Mouse (Mus musculus): ENCODE measurements around the gene Agrp. TPM values are rescaled to one million over a fixed set of nuclear protein-coding genes. Genes with fewer than 3 reads are reported as not detected.

Agrp gene
- polyA plus RNA-seq, 1 experiment from 2014 or later: 1.4 TPM

DNA sequence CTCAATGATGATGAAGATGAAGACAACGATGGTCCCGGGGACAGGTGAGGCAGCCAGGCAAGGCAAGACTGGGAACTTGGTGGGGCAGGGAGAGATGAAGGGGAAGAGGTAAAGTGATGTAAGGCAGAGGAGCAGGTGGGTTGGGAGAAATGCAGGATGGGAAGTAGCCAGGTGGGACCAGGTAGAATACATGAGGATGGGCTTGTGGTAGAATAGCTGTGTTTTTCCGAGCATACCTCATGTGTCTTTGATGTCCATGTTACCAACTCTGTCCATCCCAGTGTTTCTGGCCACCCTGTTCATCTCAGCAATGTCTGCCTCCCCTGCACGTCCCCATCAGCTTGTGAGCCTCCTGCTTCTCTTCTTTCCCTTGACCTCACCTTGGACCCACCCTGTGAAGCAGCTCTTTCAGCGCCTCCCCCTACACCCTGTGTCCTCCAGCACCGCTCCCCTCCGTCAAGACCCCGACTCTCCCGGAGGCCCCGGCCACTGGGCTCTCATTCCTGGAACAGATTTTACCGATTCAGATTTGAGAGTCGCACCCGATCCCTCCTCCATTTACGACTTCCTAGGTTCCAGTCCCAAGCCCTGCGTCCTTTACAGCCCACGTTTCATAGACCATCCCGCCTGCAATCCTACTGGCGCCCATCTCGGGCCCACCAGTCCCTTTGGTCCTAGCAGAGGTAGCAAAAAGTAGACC is 18.2 kb downstream of the Agrp start:
- Histone ChIP-seq H3K27me3 (replicated peaks; ENCODE audit: control insufficient read depth, insufficient read depth, low read length) (no peaks in the 10 kb centered on the region), H3K27ac (ENCODE audit: low read depth, low read length) (no peak overlapping the region), H3K4me2 (ENCODE audit: low read length) (no peak overlapping the region), H3K4me1 (ENCODE audit: control insufficient read depth, insufficient read depth, low read depth, low read length) (peaks cover 10% of the 10 kb centered on the region), H3K9ac (ENCODE audit: low read depth, low read length) (no peak overlapping the region), H3K36me3 (ENCODE audit: control insufficient read depth, insufficient read depth, low read length) (peaks cover 59% of the 10 kb centered on the region), H3K9me3 (ENCODE audit: control insufficient read depth, low read length) (no peaks in the 10 kb centered on the region), H3K4me3 (ENCODE audit: low read length) (no peak overlapping the region)
- 95% methylated on average over 19 of the region's 19 CpGs for WGBS
- no peak for ATAC-seq

GRCm38 (mm10) chr8:105618279-105618634 is 18.9 kb downstream of the Agrp start:
- Histone ChIP-seq H3K36me3 (ENCODE audit: control insufficient read depth, insufficient read depth, low read length) (peaks cover 59% of the 10 kb centered on the region), H3K9ac (ENCODE audit: low read depth, low read length) (no peak overlapping the region), H3K4me2 (ENCODE audit: low read length) (no peak overlapping the region), H3K4me3 (ENCODE audit: low read length) (no peak overlapping the region), H3K27me3 (replicated peaks; ENCODE audit: control insufficient read depth, insufficient read depth, low read length) (no peaks in the 10 kb centered on the region), H3K4me1 (ENCODE audit: control insufficient read depth, insufficient read depth, low read depth, low read length) (peaks cover 16% of the 10 kb centered on the region), H3K9me3 (ENCODE audit: control insufficient read depth, low read length) (no peaks in the 10 kb centered on the region), H3K27ac (ENCODE audit: low read depth, low read length) (no peak overlapping the region)
- no peak for ATAC-seq
- WGBS: 97% methylated on average over 5 of the region's 5 CpGs

DNA sequence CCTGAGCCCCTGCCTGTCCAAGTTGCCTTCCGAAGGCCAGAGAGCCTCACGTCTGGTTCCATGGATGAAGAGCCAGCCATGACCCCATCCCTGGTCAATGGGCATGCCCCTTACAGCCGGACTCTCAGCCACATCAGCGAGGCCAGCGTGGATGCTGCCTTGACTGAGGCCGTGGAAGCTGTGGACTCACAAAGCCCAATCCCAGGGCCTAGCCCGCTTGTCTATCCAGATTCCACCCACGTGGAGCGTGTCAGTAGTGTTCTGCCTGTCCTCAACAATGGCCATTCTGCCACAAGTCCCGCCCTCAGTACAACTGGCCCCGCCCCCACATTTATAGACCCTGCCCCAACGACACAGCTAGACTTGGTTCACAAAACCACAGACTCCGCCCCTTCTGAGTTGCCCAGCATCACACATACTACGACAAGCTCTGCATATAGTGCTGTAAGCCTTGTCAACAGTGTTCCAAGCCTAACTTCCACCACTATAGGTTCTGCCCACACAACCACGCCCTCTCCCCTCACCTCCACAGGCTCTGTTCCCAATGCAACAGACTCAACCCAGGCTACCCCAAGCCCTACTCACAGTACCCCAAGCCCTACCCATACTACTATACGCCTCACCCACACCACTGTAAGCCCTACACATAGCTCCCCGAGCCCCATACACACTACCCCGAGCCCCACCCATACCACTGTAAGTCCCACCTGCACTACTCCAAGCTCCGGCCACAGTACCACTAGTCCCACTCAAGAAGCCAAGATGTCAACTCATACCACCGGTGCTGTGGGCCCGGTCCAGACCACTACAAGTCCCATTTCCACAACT is 19.5 kb downstream of the Agrp start:
- 90% methylated on average over 21 of the region's 21 CpGs for WGBS
- no peak for ATAC-seq
- H3K27ac ChIP-seq (ENCODE audit: low read depth, low read length): no peak overlapping the region
- H3K9ac ChIP-seq (ENCODE audit: low read depth, low read length): no peak overlapping the region
- no peaks in the 10 kb centered on the region for H3K9me3 ChIP-seq (ENCODE audit: control insufficient read depth, low read length)
- no peak overlapping the region for H3K4me2 ChIP-seq (ENCODE audit: low read length)
- no peaks in the 10 kb centered on the region; the same call in 1 of the 2 replicates for H3K27me3 ChIP-seq (replicated peaks; ENCODE audit: control insufficient read depth, insufficient read depth, low read length)
- H3K4me3 ChIP-seq (ENCODE audit: low read length): no peak overlapping the region
- peaks cover 59% of the 10 kb centered on the region for H3K36me3 ChIP-seq (ENCODE audit: control insufficient read depth, insufficient read depth, low read length)
- peaks cover 18% of the 10 kb centered on the region for H3K4me1 ChIP-seq (ENCODE audit: control insufficient read depth, insufficient read depth, low read depth, low read length)

- no peak overlapping the region for H3K4me2 ChIP-seq (ENCODE audit: low read length)
- H3K9me3 ChIP-seq (ENCODE audit: control insufficient read depth, low read length): no peaks in the 10 kb centered on the region
- no peak overlapping the region for H3K27ac ChIP-seq (ENCODE audit: low read depth, low read length)
- no peak overlapping the region for H3K4me3 ChIP-seq (ENCODE audit: low read length)
- 89% methylated on average over 9 of the region's 9 CpGs for WGBS
- no peak overlapping the region for H3K9ac ChIP-seq (ENCODE audit: low read depth, low read length)
- H3K4me1 ChIP-seq (ENCODE audit: control insufficient read depth, insufficient read depth, low read depth, low read length): peaks cover 12% of the 10 kb centered on the region
- H3K36me3 ChIP-seq (ENCODE audit: control insufficient read depth, insufficient read depth, low read length): peaks cover 46% of the 10 kb centered on the region
- peaks cover 2% of the 10 kb centered on the region; the same call in 1 of the 2 replicates for H3K27me3 ChIP-seq (replicated peaks; ENCODE audit: control insufficient read depth, insufficient read depth, low read length)
- ATAC-seq: no peak
These were observed 21.3 kb downstream of the Agrp start for GRCm38 (mm10) chr8:105615942-105616341.

DNA sequence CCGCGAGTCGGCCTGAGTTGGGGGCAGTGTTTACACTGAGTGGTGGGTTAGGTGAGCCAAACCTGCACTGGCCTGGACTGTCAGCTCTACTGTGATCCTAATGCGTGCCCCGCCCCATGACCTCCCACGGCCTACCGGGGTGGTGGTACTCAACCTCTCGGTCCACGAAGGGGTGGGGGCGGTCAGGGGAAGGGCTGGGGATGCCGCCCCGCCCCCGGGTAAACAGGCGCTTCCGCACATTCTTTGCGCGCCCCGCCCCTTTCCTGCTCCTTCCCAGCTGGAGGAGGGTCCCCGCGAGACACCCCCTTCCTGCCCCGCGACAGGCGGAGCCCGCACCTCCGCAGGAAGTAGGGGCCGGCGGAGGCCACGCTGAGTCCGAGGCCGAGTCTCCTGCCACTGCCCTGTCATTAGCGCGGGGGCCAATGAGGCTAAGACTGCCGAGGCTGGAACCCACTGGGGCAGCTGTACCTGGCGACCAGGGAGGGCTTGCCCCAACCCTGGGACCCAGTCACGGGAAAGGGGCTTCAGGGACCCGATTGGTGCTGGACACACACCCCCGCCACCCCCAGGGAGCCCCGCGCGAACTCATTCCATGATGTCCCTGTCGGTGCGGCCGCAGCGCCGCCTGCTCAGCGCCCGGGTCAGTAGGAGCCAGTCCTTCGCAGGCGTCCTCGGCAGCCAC is 23.2 kb downstream of the Agrp start:
- H3K4me1 ChIP-seq (ENCODE audit: control insufficient read depth, insufficient read depth, low read depth, low read length): peaks cover 12% of the 10 kb centered on the region
- WGBS: 1% methylated on average over 49 of the region's 50 CpGs
- H3K9ac ChIP-seq (ENCODE audit: low read depth, low read length): peak overlapping the region; percentile 52
- peak; percentile 43 for ATAC-seq
- peak overlapping the region; percentile 39 for H3K4me3 ChIP-seq (ENCODE audit: low read length)
- H3K4me2 ChIP-seq (ENCODE audit: low read length): peak overlapping the region; percentile 84
- no peaks in the 10 kb centered on the region for H3K9me3 ChIP-seq (ENCODE audit: control insufficient read depth, low read length)
- peaks cover 2% of the 10 kb centered on the region; the same call in 1 of the 2 replicates for H3K27me3 ChIP-seq (replicated peaks; ENCODE audit: control insufficient read depth, insufficient read depth, low read length)
- no peak overlapping the region for H3K27ac ChIP-seq (ENCODE audit: low read depth, low read length)
- peaks cover 33% of the 10 kb centered on the region for H3K36me3 ChIP-seq (ENCODE audit: control insufficient read depth, insufficient read depth, low read length)

GRCm38 (mm10) chr8:105613037-105613436 is 24.2 kb downstream of the Agrp start:
- H3K36me3 ChIP-seq (ENCODE audit: control insufficient read depth, insufficient read depth, low read length): peaks cover 25% of the 10 kb centered on the region
- H3K4me2 ChIP-seq (ENCODE audit: low read length): peak overlapping the region; percentile 84
- H3K4me3 ChIP-seq (ENCODE audit: low read length): peak overlapping the region; percentile 19; the same call in 1 of the 2 replicates
- no peak overlapping the region for H3K27ac ChIP-seq (ENCODE audit: low read depth, low read length)
- peak; percentile 9; the same call in 1 of the 2 replicates for ATAC-seq
- H3K27me3 ChIP-seq (replicated peaks; ENCODE audit: control insufficient read depth, insufficient read depth, low read length): peaks cover 2% of the 10 kb centered on the region; the same call in 1 of the 2 replicates
- H3K9me3 ChIP-seq (ENCODE audit: control insufficient read depth, low read length): no peaks in the 10 kb centered on the region
- H3K4me1 ChIP-seq (ENCODE audit: control insufficient read depth, insufficient read depth, low read depth, low read length): peaks cover 12% of the 10 kb centered on the region
- 7% methylated on average over 20 of the region's 20 CpGs for WGBS
- H3K9ac ChIP-seq (ENCODE audit: low read depth, low read length): no peak overlapping the region

DNA sequence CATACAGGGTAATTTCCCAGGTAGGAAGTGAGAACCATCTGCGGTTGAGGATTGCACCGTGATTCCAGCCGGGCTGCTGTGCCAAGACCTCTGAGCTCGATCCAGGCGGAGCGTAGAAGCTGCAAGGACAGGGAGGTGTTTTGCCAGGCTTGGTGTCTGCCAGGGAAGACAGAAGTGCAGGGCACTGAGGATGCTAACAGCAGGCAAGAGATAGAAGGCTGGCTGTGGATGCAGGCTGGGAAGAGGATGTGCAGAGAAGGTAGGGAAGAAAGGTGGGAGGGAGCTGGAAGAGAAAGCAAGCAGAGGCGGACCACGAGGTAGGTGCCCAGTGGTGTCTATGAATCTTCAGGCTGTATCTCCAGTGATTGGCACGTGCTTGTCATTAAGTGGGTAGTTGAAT is 25.4 kb downstream of the Agrp start:
- no peak overlapping the region for H3K27ac ChIP-seq (ENCODE audit: low read depth, low read length)
- no peak for ATAC-seq
- no peak overlapping the region for H3K4me3 ChIP-seq (ENCODE audit: low read length)
- peaks cover 2% of the 10 kb centered on the region; the same call in 1 of the 2 replicates for H3K27me3 ChIP-seq (replicated peaks; ENCODE audit: control insufficient read depth, insufficient read depth, low read length)
- H3K36me3 ChIP-seq (ENCODE audit: control insufficient read depth, insufficient read depth, low read length): peaks cover 13% of the 10 kb centered on the region
- no peak overlapping the region for H3K9ac ChIP-seq (ENCODE audit: low read depth, low read length)
- 83% methylated on average over 9 of the region's 9 CpGs for WGBS
- H3K4me2 ChIP-seq (ENCODE audit: low read length): no peak overlapping the region
- peaks cover 21% of the 10 kb centered on the region for H3K4me1 ChIP-seq (ENCODE audit: control insufficient read depth, insufficient read depth, low read depth, low read length)
- H3K9me3 ChIP-seq (ENCODE audit: control insufficient read depth, low read length): no peaks in the 10 kb centered on the region

DNA sequence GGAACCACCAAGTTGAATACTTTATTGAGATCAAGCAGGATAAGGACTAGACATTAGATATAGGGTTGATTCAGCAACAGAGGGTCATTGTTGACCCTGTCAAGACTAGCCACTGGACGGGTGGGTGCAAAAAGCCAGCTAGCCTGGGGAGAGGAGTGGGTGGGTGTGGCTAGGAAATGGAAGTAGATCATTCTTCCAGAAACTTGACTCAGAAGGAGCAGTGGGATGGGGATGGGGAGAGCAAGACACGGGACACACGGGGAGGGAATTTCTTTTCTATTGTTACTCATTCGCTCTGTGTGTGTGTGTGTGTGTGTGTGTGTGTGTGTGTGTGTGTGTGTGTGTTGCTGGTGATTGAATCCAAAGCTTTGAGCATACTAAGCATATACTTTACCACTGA is 27.4 kb downstream of the Agrp start:
- no peak overlapping the region for H3K4me3 ChIP-seq (ENCODE audit: low read length)
- no peaks in the 10 kb centered on the region for H3K9me3 ChIP-seq (ENCODE audit: control insufficient read depth, low read length)
- no peak for ATAC-seq
- H3K4me2 ChIP-seq (ENCODE audit: low read length): no peak overlapping the region
- no peaks in the 10 kb centered on the region for H3K36me3 ChIP-seq (ENCODE audit: control insufficient read depth, insufficient read depth, low read length)
- H3K27ac ChIP-seq (ENCODE audit: low read depth, low read length): no peak overlapping the region
- H3K27me3 ChIP-seq (replicated peaks; ENCODE audit: control insufficient read depth, insufficient read depth, low read length): peaks cover 2% of the 10 kb centered on the region; the same call in 1 of the 2 replicates
- no peak overlapping the region for H3K9ac ChIP-seq (ENCODE audit: low read depth, low read length)
- 87% methylated on average over 4 of the region's 4 CpGs for WGBS
- peaks cover 21% of the 10 kb centered on the region for H3K4me1 ChIP-seq (ENCODE audit: control insufficient read depth, insufficient read depth, low read depth, low read length)

GRCm38 (mm10) chr8:105609355-105609754 is 27.8 kb downstream of the Agrp start:
- ATAC-seq: no peak
- H3K4me1 ChIP-seq (ENCODE audit: control insufficient read depth, insufficient read depth, low read depth, low read length): peaks cover 24% of the 10 kb centered on the region
- no peak overlapping the region for H3K9ac ChIP-seq (ENCODE audit: low read depth, low read length)
- H3K9me3 ChIP-seq (ENCODE audit: control insufficient read depth, low read length): no peaks in the 10 kb centered on the region
- H3K36me3 ChIP-seq (ENCODE audit: control insufficient read depth, insufficient read depth, low read length): no peaks in the 10 kb centered on the region
- H3K27ac ChIP-seq (ENCODE audit: low read depth, low read length): no peak overlapping the region
- no peak overlapping the region for H3K4me3 ChIP-seq (ENCODE audit: low read length)
- no peak overlapping the region for H3K4me2 ChIP-seq (ENCODE audit: low read length)
- peaks cover 2% of the 10 kb centered on the region; the same call in 1 of the 2 replicates for H3K27me3 ChIP-seq (replicated peaks; ENCODE audit: control insufficient read depth, insufficient read depth, low read length)
- WGBS: 87% methylated on average over 2 of the region's 2 CpGs
